Mouse (Mus musculus): ENCODE measurements around the gene Vegfa.

- TF ChIP-seq POLR2A (IDR thresholded peaks at IDR 0.05; ENCODE audit: insufficient read length, low read depth) (peak; percentile 24), USF1 (IDR thresholded peaks at IDR 0.05; ENCODE audit: low read depth) (no peak), E2F4 (IDR thresholded peaks at IDR 0.05; ENCODE audit: insufficient read depth) (no peak), POLR2AphosphoS2 (IDR thresholded peaks at IDR 0.05; ENCODE audit: insufficient read length, low read depth) (peak; percentile 81), MAX (IDR thresholded peaks at IDR 0.05; ENCODE audit: low read depth) (no peak), MYOD1 (IDR thresholded peaks at IDR 0.05; ENCODE audit: control insufficient read depth in 1 of 3, insufficient read length in 2 of 3, low read depth in 2 of 3) (no peak), MYOG (IDR thresholded peaks at IDR 0.05; ENCODE audit: control insufficient read depth in 1 of 3, insufficient read depth in 1 of 3, insufficient read length in 2 of 3, low read depth in 2 of 3) (no peak), SRF (IDR thresholded peaks at IDR 0.05; ENCODE audit: control insufficient read depth, insufficient read length, low read depth) (no peak)
These were observed 17.2 kb downstream of the Vegfa start for GRCm38 (mm10) chr17:46014935-46015334.

All from myocyte (in vitro differentiated cells).